Mouse (Mus musculus): Measurements from ENCODE around the gene Ngly1. TPM values are rescaled to one million over a fixed set of nuclear protein-coding genes. Genes with fewer than 3 reads are reported as not detected.
"Not testable (repeated sequence)": the region's sequence is repeated elsewhere in the genome, so short reads cannot be mapped to it uniquely, and the experiment has no call there.

The Ngly1 gene
- total RNA-seq, 2 experiments from 2014 or later: 44.9 to 56.2 TPM

- peak; percentile 86 for ATAC-seq (ENCODE audit: poor library complexity, severe bottlenecking)
These were observed 7.1 kb downstream of the Ngly1 start for GRCm38 (mm10) chr14:16256209-16256608.

- ATAC-seq (ENCODE audit: poor library complexity, severe bottlenecking): no peak
These were observed 11.5 kb downstream of the Ngly1 start for GRCm38 (mm10) chr14:16260541-16260940.

GRCm38 (mm10) chr14:16261869-16262268 is 12.8 kb downstream of the Ngly1 start:
- ATAC-seq (ENCODE audit: poor library complexity, severe bottlenecking): no peak

GRCm38 (mm10) chr14:16267028-16267427 is 17.9 kb downstream of the Ngly1 start:
- no peak for ATAC-seq (ENCODE audit: poor library complexity, severe bottlenecking)

- ATAC-seq (ENCODE audit: poor library complexity, severe bottlenecking): peak; percentile 71
These were observed 20.7 kb downstream of the Ngly1 start for GRCm38 (mm10) chr14:16269776-16270175.

GRCm38 (mm10) chr14:16273677-16274076 is 24.6 kb downstream of the Ngly1 start:
- ATAC-seq (ENCODE audit: poor library complexity, severe bottlenecking): no peak

GRCm38 (mm10) chr14:16279196-16279595 is 30.1 kb downstream of the Ngly1 start:
- no peak for ATAC-seq (ENCODE audit: poor library complexity, severe bottlenecking)

- no peak for ATAC-seq (ENCODE audit: poor library complexity, severe bottlenecking)
These were observed 34.9 kb downstream of the Ngly1 start for GRCm38 (mm10) chr14:16283966-16284365.

- no peak for ATAC-seq (ENCODE audit: poor library complexity, severe bottlenecking)
These were observed 43.3 kb downstream of the Ngly1 start for GRCm38 (mm10) chr14:16292371-16292770.

- no peak for ATAC-seq (ENCODE audit: poor library complexity, severe bottlenecking)
These were observed 43.9 kb downstream of the Ngly1 start for GRCm38 (mm10) chr14:16293015-16293414.

- no peak for ATAC-seq (ENCODE audit: poor library complexity, severe bottlenecking)
These were observed 44.8 kb downstream of the Ngly1 start for GRCm38 (mm10) chr14:16293921-16294320.

GRCm38 (mm10) chr14:16296816-16297468 is 47.9 kb downstream of the Ngly1 start:
- ATAC-seq (ENCODE audit: poor library complexity, severe bottlenecking): no peak

- no peak for ATAC-seq (ENCODE audit: poor library complexity, severe bottlenecking)
These were observed 52.7 kb downstream of the Ngly1 start for GRCm38 (mm10) chr14:16301735-16302134.

- ATAC-seq (ENCODE audit: poor library complexity, severe bottlenecking): peak; percentile 71
These were observed 53.6 kb downstream of the Ngly1 start for GRCm38 (mm10) chr14:16302688-16303087.

- no peak for ATAC-seq (ENCODE audit: poor library complexity, severe bottlenecking)
These were observed 61.7 kb downstream of the Ngly1 start for GRCm38 (mm10) chr14:16310791-16311190.

GRCm38 (mm10) chr14:16312599-16312998 is 63.5 kb downstream of the Ngly1 start:
- ATAC-seq (ENCODE audit: poor library complexity, severe bottlenecking): no peak

- not testable (repeated sequence) for ATAC-seq (ENCODE audit: poor library complexity, severe bottlenecking)
These were observed 64.0 kb downstream of the Ngly1 start for GRCm38 (mm10) chr14:16313073-16313472.

- ATAC-seq (ENCODE audit: poor library complexity, severe bottlenecking): no peak
These were observed 64.9 kb downstream of the Ngly1 start for GRCm38 (mm10) chr14:16313936-16314521.

GRCm38 (mm10) chr14:16314842-16315241 is 65.8 kb downstream of the Ngly1 start:
- ATAC-seq (ENCODE audit: poor library complexity, severe bottlenecking): 0 out of 2 replicates have a peak, but pooled peaks have one; percentile 30

- no peak for ATAC-seq (ENCODE audit: poor library complexity, severe bottlenecking)
These were observed 67.6 kb downstream of the Ngly1 start for GRCm38 (mm10) chr14:16316715-16317114.

- no peak for ATAC-seq (ENCODE audit: poor library complexity, severe bottlenecking)
These were observed 70.7 kb downstream of the Ngly1 start for GRCm38 (mm10) chr14:16319818-16320217.

GRCm38 (mm10) chr14:16324394-16324793 is 75.3 kb downstream of the Ngly1 start:
- no peak for ATAC-seq (ENCODE audit: poor library complexity, severe bottlenecking)

- no peak for ATAC-seq (ENCODE audit: poor library complexity, severe bottlenecking)
These were observed 76.1 kb downstream of the Ngly1 start for GRCm38 (mm10) chr14:16325208-16325607.

Data from megakaryocyte, adult 5-6 weeks (primary cell).